Mouse (Mus musculus): ENCODE results near the gene Coro2a.
A peak's percentile ranks its signal among the peaks of the same experiment; 100 is the strongest.
"Not testable (repeated sequence)": the region's sequence is repeated elsewhere in the genome, so short reads cannot be mapped to it uniquely, and the experiment has no call there.

Coro2a gene

DNA sequence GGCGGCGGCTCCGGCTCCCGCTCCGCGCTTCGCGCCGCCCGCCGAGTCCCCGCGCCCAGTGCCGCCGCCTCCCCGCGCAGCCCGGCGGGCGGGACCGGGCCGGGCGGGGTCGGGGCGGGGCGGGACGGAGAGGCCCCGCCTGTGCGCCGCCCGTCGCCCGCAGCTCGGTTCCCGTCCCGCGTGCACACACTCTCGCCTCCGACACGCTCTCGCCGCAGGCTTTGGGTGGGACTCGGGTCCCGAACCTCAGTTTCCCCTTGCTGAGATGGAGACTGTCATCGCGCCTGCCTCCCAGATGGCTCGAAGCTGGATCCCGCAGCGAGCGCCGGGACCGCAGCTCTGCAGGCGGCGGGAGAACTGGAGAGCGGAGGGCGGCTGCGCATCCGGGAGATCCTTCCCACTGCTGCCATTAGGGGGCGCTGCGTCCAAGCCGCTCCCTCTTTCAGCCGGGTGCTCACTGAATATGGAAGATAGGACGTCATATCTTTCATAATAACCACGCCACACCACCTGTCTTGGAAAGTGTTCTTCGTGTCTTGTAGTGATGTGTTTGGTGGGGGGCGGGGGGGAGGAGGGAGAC lies at the start of gene Coro2a:
Gene Coro2a, minus strand, starts transcription at position 359 of the 580 bp plus-strand sequence.
- peak; percentile 87 for DNase-seq

GRCm38 (mm10) chr4:46650086-46650753 lies 48.2 kb upstream of the Coro2a start, which contains the start of gene Tbc1d2:
Gene Tbc1d2, minus strand, starts transcription at chr4:46650209.
- DNase-seq = peak; percentile 95

- no peak for DNase-seq
Observed at GRCm38 (mm10) chr4:46649161-46649560, 47.2 kb upstream of the Coro2a start.

- DNase-seq = no peak
Observed at GRCm38 (mm10) chr4:46643676-46644112, 41.7 kb upstream of the Coro2a start.

GRCm38 (mm10) chr4:46642924-46643675 lies 41.1 kb upstream of the Coro2a start:
- peak; percentile 34 for DNase-seq

- no peak for DNase-seq
Observed at GRCm38 (mm10) chr4:46641283-46641682, 39.3 kb upstream of the Coro2a start.

DNA sequence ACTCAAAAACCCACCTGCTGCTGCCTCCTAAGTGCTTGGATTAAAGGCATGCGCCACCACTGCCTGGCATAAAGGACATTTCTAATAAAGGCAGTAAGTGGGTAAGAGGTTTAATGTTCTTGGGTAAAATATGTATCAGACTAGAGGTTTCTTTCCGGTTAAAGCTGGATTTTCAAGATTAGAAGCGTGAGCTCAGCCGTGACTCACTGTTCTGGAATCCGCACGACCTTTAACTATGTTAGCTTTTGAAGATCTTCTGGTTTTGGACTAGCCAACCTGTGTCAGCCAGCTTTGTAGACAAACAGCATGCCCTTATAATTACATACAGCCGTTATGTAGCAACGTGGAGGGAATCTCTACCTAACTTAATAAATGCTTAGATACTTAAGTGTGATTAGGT lies 37.9 kb upstream of the Coro2a start:
- no peak for DNase-seq

- DNase-seq = not testable (repeated sequence)
Observed at GRCm38 (mm10) chr4:46637250-46637649, 35.2 kb upstream of the Coro2a start.

DNA sequence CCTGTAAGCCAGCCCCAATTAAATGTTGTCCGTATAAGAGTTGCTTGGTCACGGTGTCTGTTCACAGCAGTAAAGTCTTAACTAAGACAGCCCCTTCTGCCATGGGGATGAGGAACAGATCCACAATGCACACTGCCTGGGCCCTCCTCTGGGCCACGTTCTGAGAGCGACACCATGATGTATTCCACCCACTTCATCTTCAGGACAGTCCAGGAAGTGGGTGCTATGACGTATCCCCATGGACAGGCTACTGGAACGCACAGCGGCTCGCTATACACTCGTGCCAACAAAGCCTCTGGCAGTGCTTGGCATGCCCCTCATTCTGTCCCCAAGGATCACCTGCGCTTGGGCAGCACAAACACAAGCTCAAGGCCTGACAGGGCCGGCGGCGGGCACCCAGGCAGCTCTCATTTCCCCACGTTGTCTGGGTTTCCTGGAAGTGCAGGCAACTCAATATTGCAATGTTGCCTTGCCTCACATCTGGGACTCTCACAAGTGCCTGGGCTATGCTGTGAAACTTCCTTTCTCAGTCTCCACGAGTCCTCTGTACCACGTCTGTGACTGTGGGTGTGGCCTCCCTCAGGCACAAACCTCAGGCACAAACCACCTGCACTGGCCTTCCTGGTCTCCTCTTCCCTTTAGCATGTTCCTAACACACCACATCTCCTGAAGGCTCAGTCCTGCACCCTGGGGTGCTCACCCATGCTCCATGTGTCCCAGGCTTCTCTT lies 33.9 kb upstream of the Coro2a start:
- no peak for DNase-seq

- DNase-seq = no peak
Observed at GRCm38 (mm10) chr4:46634881-46635280, 32.9 kb upstream of the Coro2a start.

- not testable (repeated sequence) for DNase-seq
Observed at GRCm38 (mm10) chr4:46633565-46633964, 31.6 kb upstream of the Coro2a start.

DNA sequence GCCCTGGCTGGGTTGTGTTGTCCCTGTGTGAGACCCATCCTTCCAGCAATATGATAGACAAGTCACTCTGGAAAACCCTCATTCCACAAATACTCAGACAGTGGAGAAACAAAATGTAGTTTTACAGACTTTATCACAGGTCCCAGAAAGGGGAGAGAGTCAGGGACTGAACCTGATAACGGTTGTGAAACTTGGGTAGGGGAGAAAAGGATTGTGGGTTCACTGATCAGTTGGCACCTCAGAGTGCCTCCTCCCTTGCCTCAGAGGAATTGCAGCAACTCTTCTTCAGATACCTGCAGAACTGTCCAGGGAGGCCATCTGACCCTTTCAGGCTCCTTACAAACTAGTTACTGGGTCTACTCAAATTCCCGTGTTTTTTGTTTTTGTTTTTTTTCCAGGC lies 30.5 kb upstream of the Coro2a start:
- no peak for DNase-seq

- peak; percentile 46 for DNase-seq
Observed at GRCm38 (mm10) chr4:46630390-46630789, 28.4 kb upstream of the Coro2a start.

DNA sequence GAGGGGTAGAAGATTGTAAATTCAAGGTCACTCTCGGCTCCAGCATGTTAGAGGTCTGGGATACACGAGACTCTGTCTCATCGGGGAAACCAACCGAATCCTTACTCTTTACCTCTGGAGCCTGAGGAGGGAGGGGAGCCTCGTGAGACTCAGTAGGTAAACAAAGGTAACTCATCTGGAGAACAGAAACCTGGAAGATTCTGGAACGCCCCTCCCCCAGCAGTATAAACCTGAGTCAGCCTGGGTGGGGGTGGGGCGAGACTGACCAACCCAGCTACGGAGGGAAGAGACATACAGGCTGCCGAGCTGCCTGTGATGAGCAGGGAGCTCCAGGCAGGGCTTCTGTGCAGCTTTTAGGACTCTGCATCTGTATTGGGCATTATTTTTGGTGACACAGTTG lies 26.9 kb upstream of the Coro2a start:
- DNase-seq = no peak

DNA sequence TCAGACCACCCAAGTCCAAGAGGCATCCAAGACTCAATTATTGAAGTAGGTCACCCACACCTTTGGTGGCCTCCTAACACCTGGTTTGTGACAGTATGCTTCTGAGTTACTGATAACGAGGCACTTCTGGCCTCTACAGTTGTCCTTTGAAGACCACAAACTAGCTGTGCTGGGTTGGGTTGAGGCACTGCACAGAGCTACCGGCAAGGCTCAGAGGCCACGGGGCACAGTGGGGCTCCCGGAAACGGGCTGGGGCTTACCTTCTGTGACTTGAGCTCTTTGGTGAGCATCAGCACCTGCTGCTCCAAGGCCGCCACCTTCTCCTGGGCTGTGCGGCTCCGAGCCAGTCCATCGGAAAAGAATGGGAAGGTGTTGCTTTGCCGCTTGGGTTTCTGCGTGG lies 26.1 kb upstream of the Coro2a start:
- DNase-seq = no peak

DNA sequence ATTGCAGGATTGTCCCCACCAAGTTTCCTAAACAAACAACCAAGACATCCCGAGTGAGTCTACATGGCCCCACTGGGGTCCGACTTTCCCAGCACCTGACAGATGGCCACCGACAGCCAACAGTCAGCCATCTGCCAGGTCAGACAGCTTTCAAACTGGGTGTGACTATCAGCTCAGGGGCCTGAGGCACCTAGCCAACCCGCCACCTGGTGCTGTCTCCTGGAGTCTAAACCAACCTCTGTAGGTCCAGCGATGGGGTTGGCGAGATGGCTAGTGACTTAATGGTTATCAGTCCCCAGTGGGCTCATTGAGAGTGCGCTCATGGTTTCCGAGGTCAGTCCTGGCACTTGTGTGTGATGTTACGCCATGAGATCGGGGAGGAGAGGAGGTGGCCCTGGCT lies 23.1 kb upstream of the Coro2a start:
- DNase-seq = no peak

GRCm38 (mm10) chr4:46623007-46623406 lies 21.0 kb upstream of the Coro2a start:
- DNase-seq = no peak

DNA sequence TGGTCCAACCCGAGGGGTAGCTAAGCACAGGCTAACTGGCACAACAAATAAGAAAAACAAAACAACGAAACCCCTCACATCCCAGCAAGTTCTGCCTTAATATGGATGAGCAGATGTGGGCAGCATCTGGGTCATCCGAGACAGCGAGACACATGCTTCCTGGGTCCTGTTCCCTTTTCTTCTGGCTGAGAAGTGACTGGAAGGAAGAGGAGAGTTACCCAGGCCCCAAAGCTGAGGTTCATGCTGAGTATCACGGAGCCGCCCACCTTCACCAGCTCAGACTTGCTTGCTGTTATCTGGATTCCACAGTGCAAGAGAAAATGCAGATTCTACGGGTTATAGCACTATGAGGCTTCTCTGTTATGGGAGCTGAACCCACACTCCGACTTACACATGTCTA lies 18.9 kb upstream of the Coro2a start:
- no peak for DNase-seq

DNA sequence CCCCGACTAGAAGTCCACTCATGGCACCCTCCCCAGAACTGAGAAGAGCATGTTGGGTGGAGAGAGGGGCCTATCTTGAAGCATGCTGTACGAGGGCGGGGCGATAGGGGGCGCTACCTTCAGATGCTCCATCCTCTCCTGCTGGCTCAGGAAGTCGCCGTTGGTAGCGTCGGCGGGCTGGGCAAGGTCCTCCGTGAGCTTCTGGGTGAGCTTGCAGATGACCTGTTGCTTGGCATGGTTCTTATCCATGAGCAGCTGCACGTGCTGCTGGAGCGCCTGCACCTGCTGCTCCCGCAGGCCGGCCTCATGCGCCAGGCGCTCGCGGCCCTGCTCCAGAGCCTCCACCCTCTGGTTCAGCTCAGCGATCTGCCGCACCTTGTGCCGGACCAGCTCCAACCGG lies 18.3 kb upstream of the Coro2a start:
- no peak for DNase-seq

DNA sequence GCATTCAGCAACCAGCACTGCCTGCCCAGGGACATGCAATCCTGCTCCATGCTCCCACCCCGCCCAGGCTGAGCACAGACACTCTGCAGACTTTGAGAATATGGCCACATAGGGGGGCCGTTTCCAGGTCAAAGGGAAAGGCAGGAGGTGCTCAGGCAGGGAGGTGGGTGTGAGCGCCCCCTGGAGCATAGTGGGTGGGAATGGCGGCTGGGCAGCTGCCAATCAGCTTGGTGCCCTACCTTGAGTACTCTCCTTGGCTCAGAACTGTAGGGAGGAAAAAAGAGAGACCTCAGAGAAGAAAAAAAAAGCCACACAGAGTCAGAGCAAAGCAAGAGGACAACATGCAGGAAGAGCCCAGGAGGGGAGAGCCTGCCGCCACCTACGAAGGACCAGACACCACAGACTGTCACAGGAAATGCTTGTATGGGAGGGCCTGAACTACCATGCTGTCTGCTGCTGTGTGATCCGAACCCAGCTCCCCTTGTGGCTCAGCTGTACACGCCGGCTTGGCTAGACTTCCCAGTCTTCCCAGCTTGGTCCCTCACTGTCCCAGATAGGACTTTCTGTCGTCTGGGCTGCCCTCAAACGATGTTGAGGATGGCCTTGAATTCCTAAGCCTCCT lies 16.3 kb upstream of the Coro2a start:
- DNase-seq = no peak

GRCm38 (mm10) chr4:46617408-46617807 lies 15.4 kb upstream of the Coro2a start:
- DNase-seq = no peak

DNA sequence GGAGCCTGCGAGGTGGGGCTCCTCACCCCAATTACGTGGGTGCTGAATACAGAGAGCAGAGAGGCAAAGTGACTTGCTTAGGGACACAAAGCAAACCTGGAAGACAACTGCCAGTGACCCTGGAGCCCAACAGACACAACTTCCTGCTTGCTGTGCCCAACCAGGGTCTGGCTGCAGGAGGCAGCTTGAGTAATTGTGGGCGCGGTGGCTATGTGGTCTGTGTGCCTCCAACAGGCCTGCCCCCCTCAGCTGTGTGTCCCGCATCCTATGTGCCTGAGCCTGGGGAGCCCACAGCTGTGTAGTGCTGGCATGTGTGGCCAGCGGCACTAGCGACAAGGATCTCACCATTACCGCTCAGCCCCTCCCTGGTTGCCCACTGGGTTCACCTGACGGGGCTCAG lies 12.6 kb upstream of the Coro2a start:
- no peak for DNase-seq

GRCm38 (mm10) chr4:46613618-46614017 lies 11.6 kb upstream of the Coro2a start:
- no peak for DNase-seq
